Mouse (Mus musculus) frontal cortex, adult 2 months (tissue): ENCODE measurements around the gene Vmn1r223. TPM values are rescaled to one million over a fixed set of nuclear protein-coding genes. Genes with fewer than 3 reads are reported as not detected.

ENCODE experiments used
- polyA plus RNA-seq: library from polyadenylated mRNA; depleted of rRNA; stranded (reverse); fragments of >200 nt; gene quantifications from 2 replicates; pipeline ENCODE4 v1.2.3, GENCODE M21; 2012; rRNA removed

The Vmn1r223 gene
- polyA plus RNA-seq, 1 experiment: not detected

Other genes starting within 250 kb of the Vmn1r223 start
- not detected in 2 replicates for gene Vmn1r213, start 239.5 kb upstream of the Vmn1r223 start, polyA plus RNA-seq
- not detected in 2 replicates for gene Vmn1r214, start 216.7 kb upstream of the Vmn1r223 start, polyA plus RNA-seq
- gene Vmn1r215, start 179.1 kb upstream of the Vmn1r223 start, polyA plus RNA-seq: not detected in 2 replicates
- gene Vmn1r217, start 128.9 kb upstream of the Vmn1r223 start, polyA plus RNA-seq: not detected in 2 replicates
- gene Vmn1r218, start 114.0 kb upstream of the Vmn1r223 start, polyA plus RNA-seq: not detected in 2 replicates
- gene Vmn1r219, start 87.8 kb upstream of the Vmn1r223 start, polyA plus RNA-seq: not detected in 2 replicates
- gene Vmn1r220, start 59.2 kb upstream of the Vmn1r223 start, polyA plus RNA-seq: not detected in 2 replicates
- not detected in 2 replicates for gene Vmn1r221, start 33.0 kb upstream of the Vmn1r223 start, polyA plus RNA-seq
- not detected in 2 replicates for gene Vmn1r222, start 11.2 kb upstream of the Vmn1r223 start, polyA plus RNA-seq
- gene Zfp322a, start 122.1 kb downstream of the Vmn1r223 start, polyA plus RNA-seq: 16.4 and 18.5 TPM in 2 replicates
- 7.6 TPM in 2 replicates for gene Abt1, start 176.7 kb downstream of the Vmn1r223 start, polyA plus RNA-seq
- gene Btn1a1, start 218.8 kb downstream of the Vmn1r223 start, polyA plus RNA-seq: 0.06 and 0.13 TPM in 2 replicates
- 0.38 and 0.46 TPM in 2 replicates for gene Btn2a2, start 241.7 kb downstream of the Vmn1r223 start, polyA plus RNA-seq